Mouse (Mus musculus) adipocyte (in vitro differentiated cells): Measurements from ENCODE around the gene Eif4h.
A peak's percentile ranks its signal among the peaks of the same experiment; 100 is the strongest.

ENCODE experiments used
- DNase-seq: peaks from one replicate; pipeline ENCODE4 v3.0.0-alpha.2; 2016; ENCODE audit warnings: low spot score

The Eif4h gene

GRCm38 (mm10) chr5:134639269-134639682 is at the start of gene Eif4h:
TSS of gene Eif4h (minus strand) at chr5:134639490.
- peak; percentile 95 for DNase-seq

- peak; percentile 99 for DNase-seq
These were observed 49.5 kb upstream of the Eif4h start for GRCm38 (mm10) chr5:134688718-134689284.

GRCm38 (mm10) chr5:134688086-134688717 is 48.9 kb upstream of the Eif4h start, which contains the start of gene Limk1:
TSS of gene Limk1 (minus strand) at chr5:134688598.
- DNase-seq = no peak

- DNase-seq = no peak
These were observed 47.9 kb upstream of the Eif4h start for GRCm38 (mm10) chr5:134687187-134687586.

GRCm38 (mm10) chr5:134686541-134686940 is 47.3 kb upstream of the Eif4h start:
- DNase-seq = no peak

- no peak for DNase-seq
These were observed 45.1 kb upstream of the Eif4h start for GRCm38 (mm10) chr5:134684398-134684797.

GRCm38 (mm10) chr5:134683813-134684212 is 44.5 kb upstream of the Eif4h start:
- no peak for DNase-seq

DNA sequence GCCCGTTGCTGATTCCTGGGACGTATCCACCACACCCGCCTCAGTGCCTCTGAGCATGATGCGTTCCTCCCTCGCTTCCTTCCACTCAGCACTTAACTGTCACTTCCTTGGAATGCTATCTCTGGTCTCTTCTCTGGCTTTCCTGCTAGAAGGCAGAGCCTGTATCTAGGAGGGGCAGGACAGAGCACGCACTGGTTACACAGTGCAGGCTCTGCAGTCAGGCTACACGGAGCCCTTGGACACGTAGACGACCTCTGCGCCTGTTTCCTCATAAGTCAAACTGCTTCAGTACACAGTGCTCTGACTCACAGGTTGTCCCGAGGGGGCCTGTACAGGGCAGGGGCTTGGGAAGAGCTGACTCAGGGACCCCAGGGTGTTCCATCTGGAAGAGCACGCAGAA is 40.9 kb upstream of the Eif4h start:
- peak; percentile 61 for DNase-seq

GRCm38 (mm10) chr5:134678827-134679546 is 39.7 kb upstream of the Eif4h start:
- DNase-seq = no peak

DNA sequence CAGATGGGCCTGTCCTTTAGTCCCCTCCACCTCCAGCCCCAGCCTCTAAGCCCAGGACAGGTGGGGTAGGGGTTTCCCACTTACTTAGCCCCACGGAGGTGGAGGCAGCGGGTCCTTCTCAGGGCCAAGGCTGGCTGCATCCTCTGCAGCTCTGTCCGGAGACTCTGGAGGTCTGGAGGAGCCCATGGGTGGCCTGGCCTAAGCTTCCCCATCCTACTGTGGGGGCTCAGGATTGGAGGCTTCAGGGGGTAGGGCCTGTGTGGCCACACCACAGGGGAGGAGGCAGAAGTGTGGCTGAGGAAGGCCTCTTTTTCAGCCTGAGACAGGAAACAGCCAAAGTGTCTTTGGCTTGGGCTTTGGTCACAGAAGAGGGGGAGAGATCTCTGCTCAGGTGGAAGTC is 38.7 kb upstream of the Eif4h start:
- no peak for DNase-seq

- DNase-seq = no peak
These were observed 38.2 kb upstream of the Eif4h start for GRCm38 (mm10) chr5:134677491-134677890.

GRCm38 (mm10) chr5:134675956-134676759 is 36.9 kb upstream of the Eif4h start:
- peak; percentile 91 for DNase-seq

DNA sequence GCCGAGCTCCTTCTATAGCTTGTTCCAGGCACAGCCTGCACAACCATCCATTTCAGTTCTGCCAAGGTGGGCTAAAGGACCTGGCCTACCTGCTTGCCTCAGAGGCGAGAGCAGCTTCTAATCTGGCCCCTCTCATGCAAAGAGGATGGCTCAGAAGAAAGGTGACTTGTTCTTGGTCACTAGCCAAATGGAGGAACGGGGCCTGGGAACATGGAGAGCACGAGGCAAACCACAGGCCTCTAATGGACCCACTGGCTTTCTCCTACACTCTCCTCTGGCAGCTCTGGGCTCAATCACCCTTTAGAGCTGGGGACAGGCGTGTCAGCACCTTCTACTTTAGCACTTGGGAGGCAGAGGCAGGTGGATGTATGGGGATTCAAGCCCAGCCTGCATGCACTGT is 35.7 kb upstream of the Eif4h start:
- no peak for DNase-seq

GRCm38 (mm10) chr5:134672611-134673010 is 33.3 kb upstream of the Eif4h start:
- no peak for DNase-seq

- DNase-seq = no peak
These were observed 32.9 kb upstream of the Eif4h start for GRCm38 (mm10) chr5:134672198-134672516.

DNA sequence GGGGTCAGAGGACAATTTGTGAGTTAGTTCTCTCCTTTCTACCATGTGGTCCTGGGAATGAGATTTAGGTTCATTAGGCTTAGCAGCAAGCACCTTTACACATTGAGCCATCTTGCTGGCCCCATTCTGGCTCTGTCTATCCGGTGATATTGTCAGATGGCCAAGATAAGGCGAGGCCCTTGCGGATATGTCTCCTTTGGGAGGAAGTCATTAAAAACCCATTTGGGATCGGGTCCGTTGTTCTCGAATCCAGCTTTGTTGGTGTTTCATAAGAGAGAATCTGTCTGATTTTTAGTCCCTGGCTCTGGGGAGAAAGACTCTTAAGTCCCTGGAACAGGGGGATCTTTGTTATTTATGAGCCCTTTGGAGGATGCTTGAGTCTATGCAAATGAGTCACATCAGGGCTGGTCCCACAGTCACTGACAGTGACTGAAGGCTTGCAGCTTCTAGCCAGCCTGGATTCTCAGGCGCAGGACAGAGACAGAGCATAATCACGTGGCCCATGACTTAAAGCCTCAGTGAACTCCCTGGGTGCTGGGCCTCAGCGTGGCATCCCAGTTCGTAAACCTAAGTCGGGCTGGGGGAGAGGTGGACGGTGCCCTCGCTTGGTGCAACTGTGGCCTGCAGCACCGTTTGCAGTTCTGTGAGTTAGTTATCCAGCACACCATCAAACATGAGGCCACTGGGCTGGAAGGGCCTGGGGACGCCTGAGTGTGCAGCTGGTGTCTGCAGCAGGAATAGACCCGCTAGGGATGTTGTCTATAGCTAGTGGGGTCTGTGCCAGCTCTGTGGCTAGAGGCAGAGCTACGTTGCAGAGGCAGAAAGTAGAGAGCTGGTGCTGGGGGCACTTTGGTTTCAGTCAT is 32.3 kb upstream of the Eif4h start:
- no peak for DNase-seq

- no peak for DNase-seq
These were observed 29.9 kb upstream of the Eif4h start for GRCm38 (mm10) chr5:134669001-134669708.

DNA sequence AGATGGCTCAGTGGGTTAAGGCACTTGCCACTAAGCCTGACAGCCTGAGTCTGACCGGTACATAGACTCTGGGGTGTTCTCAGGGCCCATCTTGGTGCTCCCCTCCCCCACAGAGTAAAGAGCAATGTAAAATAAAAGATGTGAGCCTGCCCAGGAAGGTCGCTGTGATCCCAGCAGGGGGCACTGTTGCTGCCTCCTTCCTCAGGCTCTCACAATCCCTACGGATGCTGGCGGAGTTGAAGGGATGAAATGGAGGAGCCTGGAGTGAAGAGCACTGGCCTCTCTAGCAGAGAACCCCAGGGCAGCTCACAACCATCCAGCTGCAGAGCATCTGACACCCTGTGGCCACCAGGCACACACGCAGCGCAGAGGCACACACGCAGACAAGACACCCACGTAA is 29.2 kb upstream of the Eif4h start:
- no peak for DNase-seq

- DNase-seq = no peak
These were observed 17.4 kb upstream of the Eif4h start for GRCm38 (mm10) chr5:134656708-134657107.

- peak; percentile 33 for DNase-seq
These were observed 12.7 kb upstream of the Eif4h start for GRCm38 (mm10) chr5:134652015-134652414.

DNA sequence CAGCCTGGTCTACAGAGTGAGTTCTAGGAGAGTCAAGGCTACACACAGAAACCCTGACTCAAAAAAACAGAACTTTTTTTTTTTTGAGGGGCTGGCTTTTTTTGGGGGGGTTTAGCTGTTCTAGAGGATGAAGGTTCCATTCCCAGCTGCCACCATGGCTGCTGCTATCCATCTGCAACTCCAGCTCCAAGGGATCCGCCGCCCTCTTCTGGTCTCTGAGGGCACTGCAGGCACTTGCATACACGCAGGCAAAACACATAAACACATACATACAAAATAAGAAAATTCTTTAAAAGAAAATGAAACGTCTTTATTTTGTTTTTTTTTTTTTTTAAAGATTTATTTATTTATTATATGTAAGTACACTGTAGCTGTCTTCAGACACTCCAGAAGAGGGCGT is 11.6 kb upstream of the Eif4h start:
- DNase-seq = peak; percentile 43
